Mouse (Mus musculus): ENCODE data around the gene Sncg.
"Not testable (repeated sequence)": the region's sequence is repeated elsewhere in the genome, so short reads cannot be mapped to it uniquely, and the experiment has no call there.

Gene Sncg

DNA sequence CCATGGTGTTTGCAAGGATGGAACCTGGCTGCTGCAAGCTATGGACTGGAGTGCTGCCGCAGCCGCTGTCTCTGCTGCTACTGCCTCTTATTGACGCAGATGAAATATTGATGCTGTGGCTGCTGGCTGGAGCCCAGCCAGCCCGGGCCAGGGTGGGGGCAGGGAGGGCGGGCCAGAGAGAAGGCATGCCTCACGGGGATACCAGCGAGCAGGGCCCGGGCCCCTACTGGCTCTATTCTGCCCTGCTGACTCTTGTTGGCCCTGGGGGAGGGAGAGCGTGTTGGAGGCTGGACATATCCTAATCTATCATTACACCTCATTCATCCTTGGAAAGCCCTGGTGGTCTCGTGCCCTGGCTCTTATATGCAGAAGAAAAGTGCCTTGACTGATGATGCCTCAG lies at the start of gene Sncg:
Gene Sncg, minus strand, starts transcription at position 213 of the 400 bp plus-strand sequence.
- DNase-seq (ENCODE audit: low spot score in 2 of 2), result no peak

DNA sequence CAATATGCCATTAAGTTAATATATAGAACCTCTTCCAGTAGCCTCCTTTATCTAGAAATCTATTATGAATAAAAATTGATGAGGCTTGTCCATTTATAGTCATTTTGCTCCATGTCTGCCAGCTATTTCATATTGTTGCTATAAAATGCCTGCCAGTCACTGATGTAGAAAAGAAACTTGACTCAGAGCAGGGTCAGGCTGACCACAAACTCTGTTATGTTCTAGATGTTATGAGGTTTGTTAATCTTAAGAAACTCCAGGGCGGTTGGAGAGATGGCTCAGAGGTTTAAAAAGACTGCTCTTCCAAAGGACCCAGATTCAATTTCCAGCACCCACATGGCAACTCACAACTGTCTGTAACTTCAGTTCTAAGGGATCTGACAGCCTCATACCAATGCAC lies 46.5 kb upstream of the Sncg start:
- DNase-seq (ENCODE audit: low spot score in 2 of 2), result no peak

DNA sequence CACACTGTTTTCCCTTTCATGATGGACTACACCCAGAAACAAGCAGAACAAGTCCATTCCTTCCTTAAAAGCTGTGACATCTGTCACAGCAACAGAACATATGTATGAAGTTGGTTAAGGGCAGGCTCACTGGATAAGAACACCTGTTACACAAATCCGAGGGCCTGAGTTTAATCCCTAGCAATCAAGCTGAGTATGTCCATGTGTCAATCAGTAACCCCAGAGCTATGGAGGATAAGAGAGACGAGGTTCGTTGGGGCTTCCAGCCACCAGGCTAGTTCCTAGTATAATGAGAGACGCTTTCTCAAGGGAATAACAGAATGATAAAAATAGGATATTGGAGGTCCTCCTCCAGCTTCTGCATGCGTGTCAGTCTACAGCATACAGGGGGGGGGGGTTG lies 42.9 kb upstream of the Sncg start:
- DNase-seq (ENCODE audit: low spot score in 2 of 2), result no peak

DNA sequence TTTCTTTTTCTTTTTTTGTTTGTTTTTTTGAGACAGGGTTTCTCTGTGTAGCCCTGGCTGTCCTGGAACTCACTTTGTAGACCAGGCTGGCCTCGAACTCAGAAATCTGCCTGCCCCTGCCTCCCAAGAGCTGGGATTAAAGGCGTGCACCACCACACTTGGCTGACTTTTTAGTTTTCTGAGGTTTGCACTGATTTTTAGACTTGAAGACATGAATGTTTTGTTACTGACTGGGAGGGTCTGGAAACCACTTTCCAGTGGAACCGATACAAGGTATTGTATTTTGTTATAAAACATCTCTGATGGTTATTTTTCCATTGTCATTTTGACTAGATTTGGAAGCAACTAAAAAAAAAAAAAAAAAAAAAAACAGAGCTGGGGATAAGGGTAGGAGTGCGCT lies 42.4 kb upstream of the Sncg start:
- DNase-seq (ENCODE audit: low spot score in 2 of 2), result not testable (repeated sequence)

DNA sequence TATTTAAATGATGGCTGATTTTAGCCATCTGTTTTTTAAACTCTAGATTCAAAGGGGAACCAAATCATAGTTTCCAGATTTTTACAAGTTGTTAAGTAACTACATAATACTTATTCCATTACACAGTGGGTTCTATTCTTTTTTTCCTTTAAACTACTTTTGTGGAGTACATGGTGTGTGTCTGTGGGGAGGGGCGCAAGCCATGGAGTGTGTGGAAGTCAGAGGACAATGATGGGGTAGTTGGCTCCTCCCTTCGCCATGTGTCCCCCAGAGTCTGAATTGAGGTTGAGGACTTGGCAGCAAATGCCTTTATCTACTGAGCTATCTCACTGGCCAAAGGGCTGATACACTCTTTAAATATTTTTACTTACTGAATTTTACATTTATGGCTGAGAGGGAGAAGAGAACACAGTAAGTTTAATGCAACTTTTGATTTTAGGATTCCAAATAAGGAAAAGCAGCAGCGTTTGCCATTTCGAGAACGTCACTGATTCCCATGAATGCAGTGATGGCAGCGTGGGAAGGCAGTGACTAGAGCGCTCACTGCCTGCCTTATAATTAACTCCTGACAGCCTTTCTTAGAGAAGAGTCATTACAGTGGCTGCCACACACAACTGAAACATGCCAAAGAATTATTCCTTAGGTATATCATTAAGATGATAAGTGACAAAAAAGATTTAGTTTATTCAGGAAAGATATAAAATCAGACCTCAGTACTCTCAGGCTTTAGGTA lies 37.7 kb upstream of the Sncg start:
- DNase-seq (ENCODE audit: low spot score in 2 of 2), result peak; percentile 40 to 58

DNA sequence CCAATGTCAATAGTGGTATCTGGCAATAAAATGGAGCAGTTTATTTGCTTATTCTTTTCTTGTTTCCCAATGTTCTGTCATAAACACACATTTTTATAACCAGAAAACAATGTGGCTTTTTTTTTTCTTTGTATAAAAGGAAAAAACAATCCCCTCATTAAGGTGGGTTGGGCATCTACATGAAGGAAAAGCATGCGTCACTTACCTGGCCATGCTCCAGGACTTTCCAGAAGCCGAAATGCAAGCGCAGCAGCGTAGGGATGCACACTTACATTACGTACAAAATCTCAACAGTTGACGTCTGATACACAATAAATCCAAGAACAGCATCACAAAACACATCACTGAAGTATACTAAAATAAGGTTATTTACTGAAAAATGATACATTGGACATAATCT lies 36.1 kb upstream of the Sncg start:
- DNase-seq (ENCODE audit: low spot score in 2 of 2), result no peak

DNA sequence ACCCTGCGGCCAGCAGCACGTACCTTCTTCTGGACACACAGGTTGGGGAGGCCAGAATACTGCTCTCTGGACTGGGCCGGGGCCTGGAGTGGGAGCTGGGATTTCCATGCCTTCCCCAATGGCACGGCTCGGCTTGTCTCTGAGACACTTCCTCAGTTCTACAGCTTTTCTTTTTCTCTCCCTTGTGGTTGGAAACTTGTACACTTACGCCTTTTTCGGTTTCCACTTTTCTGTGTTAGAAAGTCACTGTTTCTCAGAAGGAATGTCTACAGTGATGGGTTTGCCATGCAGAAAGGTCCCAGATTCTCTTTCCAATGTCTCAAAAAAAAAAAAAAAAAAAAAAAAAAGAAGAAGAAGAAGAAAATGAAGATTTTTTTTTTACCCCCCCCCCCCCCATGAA lies 28.8 kb upstream of the Sncg start:
- no peak for DNase-seq (ENCODE audit: low spot score in 2 of 2)

- DNase-seq (ENCODE audit: low spot score in 2 of 2), result no peak
Measured at GRCm38 (mm10) chr14:34402871-34403270, 28.3 kb upstream of the Sncg start.

DNA sequence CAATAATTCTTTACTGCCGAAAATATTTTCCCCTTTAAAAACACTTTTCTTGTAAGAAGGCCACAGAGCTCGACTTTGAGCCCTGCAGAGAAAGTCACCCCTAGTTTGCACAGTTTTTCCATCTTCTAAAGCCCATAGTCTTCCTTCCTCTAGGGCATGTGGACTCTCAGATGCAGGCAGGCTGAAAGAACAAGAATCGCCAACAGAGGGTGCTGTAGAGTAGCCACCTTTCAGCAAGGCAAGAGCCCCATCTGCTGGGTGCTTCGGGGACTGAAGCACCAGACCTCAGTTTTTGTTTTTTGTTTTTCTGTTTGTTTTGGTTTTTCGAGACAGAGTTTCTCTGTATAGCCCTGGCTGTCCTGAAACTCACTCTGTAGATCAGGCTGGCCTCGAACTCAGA lies 26.5 kb upstream of the Sncg start:
- peak; percentile 48 to 70 for DNase-seq (ENCODE audit: low spot score in 2 of 2)

GRCm38 (mm10) chr14:34400021-34400420 lies 25.4 kb upstream of the Sncg start:
- DNase-seq (ENCODE audit: low spot score in 2 of 2), result no peak

DNA sequence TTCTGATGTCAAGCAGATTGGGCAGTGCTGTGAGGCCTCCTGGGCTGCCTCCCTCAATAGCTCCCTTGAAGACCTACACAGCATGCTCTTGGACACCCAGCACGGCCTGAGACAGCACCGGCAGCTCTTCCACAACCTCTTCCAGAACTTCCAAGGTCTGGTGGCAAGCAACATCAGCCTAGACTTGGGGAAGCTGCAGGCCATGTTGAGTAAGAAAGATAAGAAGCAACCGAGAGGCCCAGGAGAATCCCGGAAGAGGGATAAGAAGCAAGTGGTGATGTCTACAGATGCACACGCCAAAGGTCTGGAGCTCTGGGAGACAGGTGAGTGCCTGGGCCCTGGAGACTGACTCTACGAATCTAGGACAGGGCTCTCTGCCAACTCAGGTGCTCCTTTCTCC lies 24.7 kb upstream of the Sncg start:
- no peak for DNase-seq (ENCODE audit: low spot score in 2 of 2)

DNA sequence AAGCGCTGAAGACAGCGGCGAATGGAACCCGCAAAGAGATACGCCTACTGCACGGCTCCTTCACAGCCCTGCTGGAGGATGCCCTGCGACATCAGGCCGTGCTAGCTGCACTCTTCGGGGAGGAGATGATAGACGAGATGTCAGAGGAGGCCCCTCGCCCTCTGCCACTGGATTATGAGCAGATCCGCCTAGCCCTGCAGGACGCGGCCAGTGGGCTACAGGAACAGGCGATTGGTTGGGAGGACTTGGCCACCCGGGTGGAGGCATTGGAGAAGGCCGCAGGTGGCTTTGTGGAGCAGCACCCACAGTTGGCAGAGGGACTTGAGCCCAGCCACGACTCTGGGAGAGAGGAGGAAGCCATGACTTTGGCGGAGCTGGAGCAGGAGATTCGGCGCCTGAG lies 24.3 kb upstream of the Sncg start:
- DNase-seq (ENCODE audit: low spot score in 2 of 2), result no peak

DNA sequence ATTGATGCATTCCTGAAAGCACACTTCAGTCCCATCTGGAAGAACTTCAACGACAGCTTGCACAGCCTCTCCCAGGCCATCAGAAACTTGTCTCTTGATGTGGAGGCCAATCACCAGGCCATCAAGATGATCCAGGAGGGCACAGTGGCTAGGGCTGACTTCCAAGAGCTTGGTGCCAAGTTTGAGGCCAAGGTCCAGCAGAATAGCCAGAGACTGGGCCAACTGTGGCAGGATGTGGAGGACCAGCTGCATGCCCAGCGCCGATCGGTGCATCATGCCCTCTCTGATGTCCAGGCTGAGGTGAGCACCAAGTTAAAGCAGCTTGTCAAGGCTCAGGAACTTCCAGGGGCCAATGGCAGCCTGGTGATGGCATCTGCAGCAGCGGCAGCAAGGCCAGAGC lies 23.3 kb upstream of the Sncg start:
- DNase-seq (ENCODE audit: low spot score in 2 of 2), result peak in 1 of 2 experiments; percentile 29

GRCm38 (mm10) chr14:34393295-34393694 lies 18.7 kb upstream of the Sncg start:
- no peak for DNase-seq (ENCODE audit: low spot score in 2 of 2)

GRCm38 (mm10) chr14:34382921-34383704 lies 8.5 kb upstream of the Sncg start:
- no peak for DNase-seq (ENCODE audit: low spot score in 2 of 2)

- DNase-seq (ENCODE audit: low spot score in 2 of 2), result no peak
Measured at GRCm38 (mm10) chr14:34378560-34379331, 4.2 kb upstream of the Sncg start.

DNA sequence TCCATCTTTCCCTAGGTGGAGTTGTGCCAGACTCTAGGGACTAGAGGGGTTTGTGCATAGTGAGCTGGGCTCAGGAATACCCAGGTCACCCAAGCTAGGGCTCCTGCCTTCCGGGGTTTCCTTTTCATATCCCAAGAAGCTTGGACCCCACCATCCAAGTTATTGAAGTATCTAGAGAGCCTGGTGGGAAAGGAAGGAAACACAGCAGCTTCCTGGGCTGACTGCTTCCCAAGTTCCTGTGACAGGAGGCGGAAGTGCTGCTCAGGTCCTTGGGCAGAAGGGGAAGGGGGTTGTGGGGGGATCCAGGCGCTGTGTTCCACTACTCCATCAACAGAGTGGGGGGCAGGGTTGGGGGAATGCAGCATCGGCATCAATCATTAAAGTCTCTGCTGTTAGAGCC lies 2.5 kb upstream of the Sncg start:
- no peak for DNase-seq (ENCODE audit: low spot score in 2 of 2)

DNA sequence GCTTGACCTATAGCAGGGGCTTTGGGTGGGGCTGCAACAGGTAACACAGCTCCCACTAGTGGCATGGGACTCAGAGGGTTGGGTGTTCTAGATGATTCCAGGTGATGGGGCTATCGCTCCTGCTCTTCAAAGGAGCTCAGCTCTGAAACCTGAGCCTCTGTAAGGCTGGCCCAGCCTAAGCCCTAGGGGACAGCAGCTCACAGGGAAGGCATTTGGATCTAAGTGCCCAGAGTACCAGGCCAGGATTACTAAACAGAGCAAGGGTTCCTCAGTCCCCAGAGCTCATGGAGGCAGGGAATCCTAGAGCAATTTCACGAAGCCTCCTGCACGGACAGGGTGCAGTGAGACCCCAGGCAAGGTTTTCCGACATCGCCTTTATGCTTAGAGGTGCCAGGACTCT lies 1.4 kb upstream of the Sncg start:
- no peak for DNase-seq (ENCODE audit: low spot score in 2 of 2)

GRCm38 (mm10) chr14:34375415-34375904 lies 871 bp upstream of the Sncg start, which contains the start of gene Mmrn2:
Gene Mmrn2, plus strand, starts transcription at chr14:34375465.
- DNase-seq (ENCODE audit: low spot score in 2 of 2), result no peak

- no peak for DNase-seq (ENCODE audit: low spot score in 2 of 2)
Measured at GRCm38 (mm10) chr14:34373581-34373980, 1.0 kb downstream of the Sncg start.

- DNase-seq (ENCODE audit: low spot score in 2 of 2), result peak; percentile 48 to 65
Measured at GRCm38 (mm10) chr14:34372646-34373045, 1.9 kb downstream of the Sncg start.

DNA sequence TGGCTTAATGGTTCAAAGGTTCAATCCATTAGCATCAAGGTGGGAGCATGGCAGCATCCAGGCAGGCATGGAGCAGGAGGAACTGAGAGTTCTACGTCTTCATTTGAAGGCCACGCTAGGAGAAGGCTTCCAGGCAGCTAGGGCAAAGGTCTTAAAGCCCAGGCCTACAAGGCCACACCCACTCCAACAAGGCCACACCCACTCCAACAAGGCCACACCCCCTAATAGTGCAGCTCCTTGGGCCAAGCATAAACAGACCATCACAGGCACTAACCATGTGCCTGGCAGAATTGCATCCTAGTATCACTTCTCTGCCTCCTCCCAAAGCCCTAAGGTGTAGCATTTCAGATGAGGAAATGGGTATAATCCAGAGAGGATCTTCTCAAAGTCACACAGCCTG lies 2.8 kb downstream of the Sncg start:
- no peak for DNase-seq (ENCODE audit: low spot score in 2 of 2)

All from right cerebral cortex, postnatal 10 days (tissue).